Mouse (Mus musculus) WW6 (cell line): Measurements from ENCODE around the gene Fam19a5.

Source experiments
- DNase-seq: peaks from one replicate; pipeline ENCODE4 v3.0.0-alpha.2; 2013; ENCODE audit warnings: low read depth, low spot score

The Fam19a5 gene

DNA sequence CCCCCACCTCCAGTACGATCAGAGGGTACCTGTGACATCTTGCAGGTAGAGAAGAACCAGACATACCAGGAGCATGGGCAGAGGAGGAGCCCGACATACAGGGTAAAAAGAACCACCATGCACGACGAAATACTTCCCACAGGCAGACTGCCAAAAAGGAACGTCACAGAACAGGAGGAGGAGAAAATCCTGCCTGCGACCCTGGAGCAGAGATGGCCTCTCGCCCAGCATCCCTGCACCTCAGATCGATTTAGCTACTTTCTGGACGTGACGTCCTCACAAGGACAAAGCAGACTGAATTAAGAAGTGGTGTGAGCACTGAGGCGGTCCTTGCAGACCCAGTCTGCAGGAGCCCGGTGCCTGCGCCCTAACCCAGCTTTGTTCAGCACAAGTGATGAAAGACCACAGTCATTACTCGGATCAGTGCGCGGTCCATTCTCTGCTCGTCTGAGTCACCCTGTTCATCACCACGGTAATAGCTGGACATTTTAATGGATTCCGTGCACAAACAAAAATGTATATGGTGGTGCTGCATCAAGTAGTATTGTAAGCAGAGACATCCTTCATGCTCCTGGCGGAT is 182.6 kb downstream of the Fam19a5 start:
- DNase-seq: no peak

- DNase-seq: no peak
Measured at GRCm38 (mm10) chr15:87736345-87736744, 192.2 kb downstream of the Fam19a5 start.

GRCm38 (mm10) chr15:87755482-87755881 is 211.4 kb downstream of the Fam19a5 start:
- DNase-seq: no peak

GRCm38 (mm10) chr15:87765876-87766275 is 221.8 kb downstream of the Fam19a5 start:
- no peak for DNase-seq

DNA sequence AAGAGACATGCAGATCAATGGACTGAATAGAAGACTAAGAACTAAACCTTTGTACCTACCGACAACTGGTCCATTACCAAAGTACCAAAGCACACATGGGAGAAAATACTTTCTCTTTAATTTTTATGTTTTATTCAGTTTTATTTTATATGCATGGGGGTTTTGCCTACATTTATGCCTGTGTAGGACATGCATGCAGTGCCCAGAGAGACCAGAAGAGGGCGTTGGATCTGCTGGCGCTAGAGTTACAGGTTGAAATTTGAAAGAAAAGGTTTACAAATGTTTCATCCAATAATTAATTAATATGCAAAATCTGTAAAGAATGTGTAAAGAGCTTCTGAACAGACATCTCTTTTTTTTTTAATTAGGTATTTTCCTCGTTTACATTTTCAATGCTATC is 229.9 kb downstream of the Fam19a5 start:
- no peak for DNase-seq

DNA sequence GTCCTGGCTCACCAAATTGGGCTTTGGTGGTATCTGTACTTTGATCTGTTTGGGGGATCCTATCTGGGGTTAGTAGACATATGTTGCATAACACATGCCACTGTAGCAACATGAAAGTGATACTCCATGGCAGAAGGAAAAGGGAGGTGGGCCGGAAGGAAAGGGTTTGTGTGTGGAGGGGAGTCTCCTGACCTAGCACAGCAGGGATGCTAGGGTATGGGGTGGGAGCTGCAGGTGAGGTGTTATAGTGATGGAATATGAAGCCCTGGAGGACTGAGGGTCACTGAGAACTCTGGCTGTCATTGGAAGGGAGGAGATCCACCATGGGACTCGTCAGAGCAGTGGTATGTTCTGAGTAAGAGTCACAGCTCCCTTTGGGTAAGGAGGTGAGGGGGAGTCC is 239.2 kb downstream of the Fam19a5 start:
- no peak for DNase-seq

DNA sequence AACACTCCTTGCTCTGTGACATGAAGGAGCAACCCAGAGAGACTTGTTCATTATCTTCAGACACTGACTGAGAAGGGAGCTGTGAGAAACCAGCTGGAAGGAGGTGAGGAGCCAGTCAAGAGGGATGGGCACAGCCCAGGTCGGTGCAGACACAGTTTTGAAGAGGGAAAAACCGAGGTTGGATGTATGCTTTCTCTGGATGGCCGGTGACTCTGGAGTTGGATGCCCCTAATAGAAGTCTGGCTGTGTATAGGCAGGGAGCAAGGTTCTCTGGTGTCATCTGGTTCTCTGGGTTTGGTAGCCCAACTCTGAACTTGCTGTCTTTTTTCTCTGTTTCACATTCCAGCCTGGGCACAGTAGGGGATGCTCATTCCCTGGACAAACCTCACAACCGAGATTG is 245.6 kb downstream of the Fam19a5 start:
- DNase-seq: no peak

- no peak for DNase-seq
Measured at GRCm38 (mm10) chr15:87793661-87794060, 249.6 kb downstream of the Fam19a5 start.

GRCm38 (mm10) chr15:87796571-87796970 is 252.5 kb downstream of the Fam19a5 start:
- DNase-seq: no peak
